ENCODE assay signal across 8 mouse cellular contexts in genomic region chr11:48818346-48818745, GRCm38 (mm10). TPM values are rescaled to one million over a fixed set of nuclear protein-coding genes. Genes with fewer than 3 reads are reported as not detected.
A peak's percentile ranks its signal among the peaks of the same experiment; 100 is the strongest.
DNase-seq lines count a peak whose midpoint lies in the region; ATAC-seq and TF ChIP-seq lines count a peak whose summit lies in the region.

No protein-coding gene starts in this region.

- H3K27me3 ChIP-seq in embryonic facial prominence, embryonic 14.5 days (replicated peaks; ENCODE audit: control insufficient read depth, insufficient read depth, low read length), result no peaks in the 10 kb centered on the region
- H3K27me3 ChIP-seq in limb, embryonic 12.5 days, result 0 out of 2 replicates have a peak, but pooled peaks cover 4% of the 10 kb centered on the region
- 0 out of 2 replicates have a peak, but pooled peaks cover 2% of the 10 kb centered on the region for H3K27me3 ChIP-seq in midbrain, embryonic 14.5 days (ENCODE audit: control insufficient read depth, insufficient read depth, low read length)
- no peaks in the 10 kb centered on the region for H3K27me3 ChIP-seq in spleen, adult 2 months (ENCODE audit: control insufficient read depth, insufficient read depth, low read length)

- peak overlapping the region; percentile 88; the same call in 1 of the 2 replicates for H3K27ac ChIP-seq in embryonic facial prominence, embryonic 14.5 days (replicated peaks; ENCODE audit: low read depth, low read length)
- 0 out of 2 replicates have a peak overlapping the region, but pooled peaks have one; percentile 23 for H3K27ac ChIP-seq in limb, embryonic 12.5 days
- no peak overlapping the region for H3K27ac ChIP-seq in midbrain, embryonic 14.5 days (replicated peaks; ENCODE audit: low read depth, low read length)
- H3K27ac ChIP-seq in spleen, adult 2 months (ENCODE audit: insufficient read depth, low read length), result no peak overlapping the region; the same call in 1 of the 2 replicates

- WGBS in embryonic facial prominence, embryonic 14.5 days, result under 1% methylated on average over 16 of the region's 16 CpGs
- under 1% methylated on average over 16 of the region's 16 CpGs for WGBS in limb, embryonic 12.5 days
- WGBS in midbrain, embryonic 14.5 days, result under 1% methylated on average over 16 of the region's 16 CpGs
- WGBS in spleen, adult 2 months, result under 1% methylated on average over 16 of the region's 16 CpGs

- peak; percentile 98 for DNase-seq in 3T3-L1 (ENCODE audit: low read depth, low spot score)
- peak; percentile 85 for DNase-seq in adrenal gland, postnatal 36 days
- DNase-seq in embryonic facial prominence, embryonic 14.5 days (ENCODE audit: low spot score), result peak; percentile 95
- DNase-seq in heart, adult 8-10 months (ENCODE audit: low spot score), result peak; percentile 95
- peak; percentile 86 to 90 for DNase-seq in kidney, adult 8-10 months
- peak; percentile 97 for DNase-seq in midbrain, embryonic 14.5 days
- peak; percentile 75 to 93 for DNase-seq in spleen, adult 2 months (ENCODE audit: low read depth in 1 of 2, low spot score in 2 of 2)

- H3K36me3 ChIP-seq in embryonic facial prominence, embryonic 14.5 days (ENCODE audit: control insufficient read depth, insufficient read depth, low read length), result 0 out of 2 replicates have a peak, but pooled peaks cover 4% of the 10 kb centered on the region
- peaks cover 18% of the 10 kb centered on the region for H3K36me3 ChIP-seq in limb, embryonic 12.5 days
- H3K36me3 ChIP-seq in midbrain, embryonic 14.5 days (ENCODE audit: control insufficient read depth, insufficient read depth, low read length), result peaks cover 13% of the 10 kb centered on the region; the same call in 1 of the 2 replicates
- no peaks in the 10 kb centered on the region for H3K36me3 ChIP-seq in spleen, adult 2 months (ENCODE audit: control insufficient read depth, insufficient read depth, low read length)

- no peak for TF ChIP-seq POLR2A in spleen, adult 2 months (IDR thresholded peaks at IDR 0.05; ENCODE audit: low read depth, low read length)

- peak overlapping the region; percentile 73 for H3K4me3 ChIP-seq in embryonic facial prominence, embryonic 14.5 days (ENCODE audit: low read depth, low read length)
- H3K4me3 ChIP-seq in limb, embryonic 12.5 days (replicated peaks), result peak overlapping the region; percentile 89
- peak overlapping the region; percentile 74 for H3K4me3 ChIP-seq in midbrain, embryonic 14.5 days (replicated peaks; ENCODE audit: low read depth, low read length)
- H3K4me3 ChIP-seq in spleen, adult 2 months (ENCODE audit: extremely low read depth, insufficient read depth, insufficient read length), result peak overlapping the region; percentile 41; the same call in 1 of the 2 replicates

- no peaks in the 10 kb centered on the region for H3K9me3 ChIP-seq in embryonic facial prominence, embryonic 14.5 days (ENCODE audit: control insufficient read depth, low read length)
- no peaks in the 10 kb centered on the region for H3K9me3 ChIP-seq in limb, embryonic 12.5 days
- H3K9me3 ChIP-seq in midbrain, embryonic 14.5 days (ENCODE audit: control insufficient read depth, low read length), result no peaks in the 10 kb centered on the region

- peak overlapping the region; percentile 91 for H3K9ac ChIP-seq in embryonic facial prominence, embryonic 14.5 days (ENCODE audit: low read depth, low read length)
- H3K9ac ChIP-seq in limb, embryonic 12.5 days (replicated peaks), result peak overlapping the region; percentile 85; the same call in 1 of the 2 replicates
- H3K9ac ChIP-seq in midbrain, embryonic 14.5 days (replicated peaks; ENCODE audit: low read length), result peak overlapping the region; percentile 81; the same call in 1 of the 2 replicates

- ATAC-seq in embryonic facial prominence, embryonic 14.5 days (ENCODE audit: low read depth), result no peak
- ATAC-seq in limb, embryonic 12.5 days (ENCODE audit: insufficient number of reproducible peaks, insufficient read depth, low FRiP score, low TSS enrichment, low read depth), result no peak
- ATAC-seq in midbrain, embryonic 14.5 days (ENCODE audit: low FRiP score, low TSS enrichment), result no peak

- TF ChIP-seq CTCF in spleen, adult 2 months (IDR thresholded peaks at IDR 0.05; ENCODE audit: extremely low read depth, insufficient read depth, insufficient read length, insufficient replicate concordance), result no peak

- H3K4me2 ChIP-seq in embryonic facial prominence, embryonic 14.5 days (ENCODE audit: low read depth, low read length), result peak overlapping the region; percentile 85
- peak overlapping the region; percentile 91 for H3K4me2 ChIP-seq in limb, embryonic 12.5 days
- H3K4me2 ChIP-seq in midbrain, embryonic 14.5 days (ENCODE audit: low read length), result peak overlapping the region; percentile 72

- H3K4me1 ChIP-seq in embryonic facial prominence, embryonic 14.5 days (ENCODE audit: control insufficient read depth, insufficient read depth, low read length), result peaks cover 4% of the 10 kb centered on the region; the same call in 1 of the 2 replicates
- peaks cover 18% of the 10 kb centered on the region for H3K4me1 ChIP-seq in limb, embryonic 12.5 days (replicated peaks)
- peaks cover 19% of the 10 kb centered on the region for H3K4me1 ChIP-seq in midbrain, embryonic 14.5 days (ENCODE audit: control insufficient read depth, insufficient read depth, low read length)
- H3K4me1 ChIP-seq in spleen, adult 2 months (ENCODE audit: control insufficient read depth, insufficient read depth, insufficient read length), result peaks cover 9% of the 10 kb centered on the region

RNA-seq across cellular contexts. Expression of gene Trim41, which starts 1.2 kb away (rescaled TPM):
- 10 to 100 TPM; 32.9 to 45.2 TPM for total RNA-seq in adrenal gland, postnatal 36 days (2021)
- polyA plus RNA-seq in embryonic facial prominence, embryonic 14.5 days (2014; fragmentation: Nextera tagmentation; extraction: Ambion mirVana), result 5.2 and 5.3 TPM in 2 replicates
- 10 to 100 TPM; 22.2 to 28.9 (median 23.8) TPM for total RNA-seq in heart, adult 8-10 months (2022)
- polyA plus RNA-seq in limb, embryonic 12.5 days (2016; fragmentation: Nextera tagmentation; extraction: Ambion mirVana), result 6.0 and 7.3 TPM in 2 replicates
- polyA plus RNA-seq in midbrain, embryonic 14.5 days (2014; fragmentation: Nextera tagmentation; extraction: Ambion mirVana), result 6.3 and 8.4 TPM in 2 replicates
- polyA plus RNA-seq in spleen, adult 2 months (2012; rRNA removed), result 24.4 and 24.7 TPM in 2 replicates

RNA-seq across cellular contexts. Expression of gene Trim7, which starts 7.6 kb away (rescaled TPM):
- 1 to 10 TPM; 6.4 to 8.6 TPM for total RNA-seq in adrenal gland, postnatal 36 days (2021)
- polyA plus RNA-seq in embryonic facial prominence, embryonic 14.5 days (2014; fragmentation: Nextera tagmentation; extraction: Ambion mirVana), result 1.3 TPM in 2 replicates
- total RNA-seq in heart, adult 8-10 months (2022), result 10 to 100 TPM; 15.6 to 31.7 (median 17.5) TPM
- 0.34 and 1.3 TPM in 2 replicates for polyA plus RNA-seq in limb, embryonic 12.5 days (2016; fragmentation: Nextera tagmentation; extraction: Ambion mirVana)
- 0.75 and 1.6 TPM in 2 replicates for polyA plus RNA-seq in midbrain, embryonic 14.5 days (2014; fragmentation: Nextera tagmentation; extraction: Ambion mirVana)
- polyA plus RNA-seq in spleen, adult 2 months (2012; rRNA removed), result 53.6 and 63.6 TPM in 2 replicates

RNA-seq across cellular contexts. Expression of gene Gm12184, which starts 8.1 kb away (rescaled TPM):
- 1 to 10 TPM; 1.4 to 3.2 TPM for total RNA-seq in adrenal gland, postnatal 36 days (2021)
- polyA plus RNA-seq in embryonic facial prominence, embryonic 14.5 days (2014; fragmentation: Nextera tagmentation; extraction: Ambion mirVana), result 3.4 and 4.6 TPM in 2 replicates
- total RNA-seq in heart, adult 8-10 months (2022), result 1 to 10 TPM; 1.6 to 5.4 (median 3.7) TPM
- 4.2 and 13.6 TPM in 2 replicates for polyA plus RNA-seq in limb, embryonic 12.5 days (2016; fragmentation: Nextera tagmentation; extraction: Ambion mirVana)
- 3.2 and 4.5 TPM in 2 replicates for polyA plus RNA-seq in midbrain, embryonic 14.5 days (2014; fragmentation: Nextera tagmentation; extraction: Ambion mirVana)
- 3.9 and 6.1 TPM in 2 replicates for polyA plus RNA-seq in spleen, adult 2 months (2012; rRNA removed)

RNA-seq across cellular contexts. Expression of gene Rack1, which starts 18.2 kb away (rescaled TPM):
- total RNA-seq in adrenal gland, postnatal 36 days (2021), result 100 to 1,000 TPM; 711 to 729 TPM
- 912 and 926 TPM in 2 replicates for polyA plus RNA-seq in embryonic facial prominence, embryonic 14.5 days (2014; fragmentation: Nextera tagmentation; extraction: Ambion mirVana)
- total RNA-seq in heart, adult 8-10 months (2022), result 100 to 1,000 TPM; 385 to 495 (median 425) TPM
- 646 and 685 TPM in 2 replicates for polyA plus RNA-seq in limb, embryonic 12.5 days (2016; fragmentation: Nextera tagmentation; extraction: Ambion mirVana)
- polyA plus RNA-seq in midbrain, embryonic 14.5 days (2014; fragmentation: Nextera tagmentation; extraction: Ambion mirVana), result 505 and 506 TPM in 2 replicates
- 2,204 and 3,047 TPM in 2 replicates for polyA plus RNA-seq in spleen, adult 2 months (2012; rRNA removed)

RNA-seq across cellular contexts. Expression of gene Irgm1, which starts 53.1 kb away (rescaled TPM):
- 10 to 100 TPM; 23.9 to 24.5 TPM for total RNA-seq in adrenal gland, postnatal 36 days (2021)
- polyA plus RNA-seq in embryonic facial prominence, embryonic 14.5 days (2014; fragmentation: Nextera tagmentation; extraction: Ambion mirVana), result 6.9 and 7.6 TPM in 2 replicates
- 10 to 100 TPM; 11.7 to 13.3 (median 12.1) TPM for total RNA-seq in heart, adult 8-10 months (2022)
- polyA plus RNA-seq in limb, embryonic 12.5 days (2016; fragmentation: Nextera tagmentation; extraction: Ambion mirVana), result 2.2 and 2.9 TPM in 2 replicates
- polyA plus RNA-seq in midbrain, embryonic 14.5 days (2014; fragmentation: Nextera tagmentation; extraction: Ambion mirVana), result 1.4 and 5.0 TPM in 2 replicates
- 10.6 and 13.0 TPM in 2 replicates for polyA plus RNA-seq in spleen, adult 2 months (2012; rRNA removed)

Comparison
In these comparisons a context has a peak if more than half of its experiments do, and no peak if none do; other contexts are left out.
1. H3K27ac ChIP-seq: peak in embryonic facial prominence, embryonic 14.5 days (single experiment) and limb, embryonic 12.5 days (single experiment); none in midbrain, embryonic 14.5 days (single experiment) and spleen, adult 2 months (single experiment).
2. RNA of gene Trim7, which starts 7.6 kb away (polyA plus RNA-seq): 53.6 to 63.6 TPM in spleen, adult 2 months; 1.3 TPM in embryonic facial prominence, embryonic 14.5 days, 0.75 to 1.6 TPM in midbrain, embryonic 14.5 days and 0.34 to 1.3 TPM in limb, embryonic 12.5 days; every median in the first group is over 10 times any median in the second.
3. Peak in every context shown above with its lines, with median percentiles within 50 percentile points of each other: DNase-seq, H3K4me2 ChIP-seq, H3K4me3 ChIP-seq and H3K9ac ChIP-seq.